Mouse (Mus musculus) right cerebral cortex, postnatal 14 days (tissue): Measurements from ENCODE around the gene Stat6.
A peak's percentile ranks its signal among the peaks of the same experiment; 100 is the strongest.

ENCODE experiments used
- DNase-seq: peaks from one replicate; pipeline ENCODE4 v3.0.0; 2022

Gene Stat6

DNA sequence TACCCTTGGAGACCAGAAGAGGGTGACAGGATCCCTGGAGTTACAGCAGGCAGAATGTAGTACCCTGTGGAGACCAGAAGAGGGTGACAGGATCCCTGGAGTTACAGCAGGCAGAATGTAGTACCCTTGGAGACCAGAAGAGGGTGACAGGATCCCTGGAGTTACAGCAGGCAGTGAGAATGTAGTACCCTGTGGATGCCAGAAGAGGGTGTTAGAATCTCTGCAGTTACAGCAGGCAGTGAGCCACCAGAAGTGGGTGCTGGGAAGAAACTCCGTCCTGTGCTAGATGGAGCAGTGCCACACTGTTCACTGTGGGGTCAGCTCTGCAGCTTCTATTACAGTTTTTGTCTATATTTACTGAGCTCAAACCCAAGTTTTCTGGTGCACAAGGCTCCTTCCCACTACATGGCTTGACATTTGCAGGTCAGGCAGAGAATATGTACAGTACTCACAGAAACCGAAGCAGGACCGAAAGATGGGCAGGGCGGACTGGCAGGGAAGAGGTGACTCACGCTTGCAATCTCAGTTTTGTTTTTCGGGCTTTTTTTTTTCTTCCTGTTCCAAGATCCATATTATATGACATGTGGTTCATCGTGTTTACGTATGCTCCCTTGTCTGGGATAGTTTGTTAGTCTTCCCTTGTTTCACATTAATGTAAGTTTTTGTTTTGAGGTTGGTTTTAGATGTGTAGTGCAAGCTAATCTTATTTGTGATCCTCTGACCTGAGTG lies 32.2 kb downstream of the Stat6 start:
- peak; percentile 88 for DNase-seq

DNA sequence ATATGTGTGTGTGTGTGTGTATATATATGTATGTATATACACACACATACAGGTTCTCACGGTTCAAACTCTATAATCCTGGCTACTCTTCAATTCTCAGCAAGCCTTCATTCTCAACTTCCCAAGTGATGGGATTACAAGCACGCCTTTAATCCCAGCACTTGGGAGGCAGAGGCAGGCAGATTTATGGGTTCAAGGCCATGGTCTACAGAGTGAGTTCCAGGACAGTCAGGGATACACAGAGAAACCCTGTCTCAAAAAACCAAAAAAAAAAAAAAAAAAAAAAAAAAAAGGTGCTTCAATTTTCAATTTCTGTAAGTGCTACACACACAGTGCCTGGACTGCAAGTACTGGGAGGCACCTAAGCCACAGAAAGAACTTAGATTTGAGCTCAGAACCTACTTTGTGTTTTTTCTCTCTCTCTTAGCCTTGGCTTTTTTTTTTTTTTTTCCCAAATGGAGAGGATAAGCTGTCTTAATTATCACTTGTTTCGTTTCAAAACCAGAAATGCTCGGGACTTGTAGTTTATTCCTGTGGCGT lies 33.1 kb downstream of the Stat6 start:
- no peak for DNase-seq

DNA sequence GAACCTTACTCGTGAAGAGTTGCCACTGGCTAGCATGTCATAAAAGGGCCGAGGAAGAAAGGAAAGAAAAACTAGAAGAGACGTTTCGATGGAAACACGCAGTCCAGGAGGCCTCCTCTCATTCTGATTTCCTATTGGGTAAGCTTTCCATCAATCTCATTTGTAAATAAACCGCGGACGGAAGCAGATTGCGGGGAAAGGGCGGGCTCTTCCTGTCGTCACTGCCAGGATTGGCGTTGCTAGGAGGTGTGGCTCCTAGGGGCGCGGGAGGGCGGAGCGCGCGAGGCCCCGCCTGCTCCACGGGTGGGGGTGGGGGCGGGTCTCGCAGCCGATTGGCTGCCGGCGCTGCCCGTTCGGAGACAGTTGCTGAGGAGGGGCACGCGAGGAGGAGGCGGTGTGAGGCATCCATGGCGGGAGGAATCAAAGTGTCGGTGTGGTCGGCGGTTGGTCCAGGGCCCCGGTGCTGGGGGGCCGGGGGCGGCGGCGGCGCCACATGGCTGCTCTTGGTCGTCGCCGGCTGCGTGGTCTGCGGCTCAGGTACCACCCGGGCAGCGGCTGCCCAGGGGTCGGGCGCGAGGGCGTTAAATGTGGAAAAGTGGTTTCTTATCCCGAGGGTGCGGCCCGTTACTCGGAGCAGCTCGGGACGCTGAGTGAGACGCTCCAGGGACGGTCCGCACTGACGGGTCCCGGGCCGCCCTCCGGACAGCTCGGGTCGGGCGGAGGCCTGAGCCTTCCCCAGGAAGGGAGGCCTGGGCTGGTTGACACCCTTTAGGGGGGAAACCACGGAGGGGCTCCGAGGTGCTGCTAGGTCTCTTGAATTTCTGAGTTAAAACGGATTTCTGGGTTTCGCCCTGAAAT lies 34.1 kb downstream of the Stat6 start:
- peak; percentile 92 for DNase-seq

DNA sequence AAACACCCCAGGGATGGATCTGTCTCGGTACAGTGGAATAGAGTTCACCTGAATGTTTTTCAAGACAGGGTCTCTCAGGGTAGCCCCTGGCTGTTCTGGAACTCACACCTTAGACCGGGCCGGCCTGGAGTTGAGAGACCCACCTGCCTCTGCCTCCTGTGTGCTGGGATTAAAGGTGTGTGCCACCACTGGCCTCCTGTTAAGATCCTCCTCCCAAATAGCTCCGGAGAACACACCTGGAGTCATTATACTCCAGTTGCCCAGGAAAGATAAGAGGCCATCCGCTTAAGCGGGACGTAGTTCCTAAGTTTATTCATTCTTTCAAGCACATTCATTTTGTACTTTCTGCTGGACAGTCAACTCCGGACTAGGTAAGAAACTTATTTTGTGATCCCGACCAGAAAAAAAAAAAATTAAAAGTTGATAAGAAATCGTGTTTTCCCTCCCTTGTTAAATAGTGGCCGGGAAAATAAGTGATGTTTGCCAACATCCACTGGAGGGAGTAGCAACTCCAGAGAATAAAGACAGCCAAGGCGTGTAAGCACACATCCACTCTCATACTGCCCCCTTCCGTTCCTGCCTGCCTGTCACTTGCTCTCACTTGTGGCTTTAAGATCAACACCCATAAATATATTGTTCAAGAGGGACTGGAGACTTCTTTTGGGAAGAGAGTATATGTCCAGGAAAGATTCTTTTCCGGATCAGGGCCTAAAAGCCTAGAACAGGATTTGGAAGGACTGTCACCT lies 35.0 kb downstream of the Stat6 start:
- DNase-seq, result peak; percentile 58

DNA sequence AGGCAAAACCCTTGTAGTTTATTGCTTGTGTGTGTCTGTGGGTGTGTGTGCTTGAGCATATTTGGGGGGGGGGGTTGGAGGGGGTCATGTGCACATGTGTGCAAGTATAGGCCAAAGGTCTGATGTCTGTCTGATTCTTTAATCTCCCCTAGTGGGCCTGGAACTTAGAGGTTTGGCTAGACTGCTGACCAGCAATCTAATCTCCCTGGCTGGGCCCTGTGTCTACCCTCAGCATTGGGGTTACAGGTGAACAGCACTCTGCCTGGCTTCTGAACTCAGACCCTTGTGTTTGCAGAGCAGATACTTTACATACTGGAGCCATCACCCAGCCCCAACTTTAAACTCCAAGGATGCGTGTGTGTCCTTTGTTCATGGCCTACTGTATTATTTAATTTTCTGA lies 36.4 kb downstream of the Stat6 start:
- no peak for DNase-seq

DNA sequence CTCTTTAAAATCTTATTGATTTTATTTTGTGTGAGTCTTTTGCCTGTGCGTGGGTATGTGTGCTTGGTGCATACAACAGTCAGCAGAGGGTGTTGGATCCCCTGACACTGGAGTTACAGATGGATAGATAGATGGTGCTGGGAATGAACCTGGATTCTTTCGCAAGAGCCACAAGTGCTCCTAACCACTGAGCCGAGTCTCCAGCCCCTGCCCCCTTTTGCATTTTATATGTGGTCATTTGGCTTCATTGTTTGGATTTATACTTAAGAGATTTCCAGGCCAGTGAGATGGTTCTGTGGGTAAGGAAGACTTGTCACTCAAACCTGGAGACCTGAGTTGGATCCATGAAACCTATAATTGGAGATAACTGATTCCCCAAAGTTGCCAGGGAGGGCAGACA lies 37.1 kb downstream of the Stat6 start:
- no peak for DNase-seq

DNA sequence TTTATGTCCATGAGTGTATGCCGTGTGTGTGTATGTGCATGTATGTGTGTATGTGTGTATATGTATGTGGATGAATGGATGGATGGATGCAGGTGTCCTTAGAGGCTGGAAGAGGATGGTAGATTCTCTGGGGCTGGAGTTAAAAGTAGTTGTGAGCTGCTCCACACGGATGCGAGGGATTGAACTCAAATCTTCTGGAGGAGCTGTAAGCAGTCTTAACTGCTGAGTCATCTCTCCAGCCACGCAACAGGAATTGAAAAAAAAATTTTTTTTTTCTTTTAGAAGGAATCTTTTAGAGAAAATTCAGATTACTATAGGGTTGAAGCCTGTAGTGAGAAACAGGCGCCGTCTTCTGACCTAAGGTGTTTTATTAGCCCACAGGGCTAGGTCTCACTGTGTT lies 40.1 kb downstream of the Stat6 start:
- no peak for DNase-seq

DNA sequence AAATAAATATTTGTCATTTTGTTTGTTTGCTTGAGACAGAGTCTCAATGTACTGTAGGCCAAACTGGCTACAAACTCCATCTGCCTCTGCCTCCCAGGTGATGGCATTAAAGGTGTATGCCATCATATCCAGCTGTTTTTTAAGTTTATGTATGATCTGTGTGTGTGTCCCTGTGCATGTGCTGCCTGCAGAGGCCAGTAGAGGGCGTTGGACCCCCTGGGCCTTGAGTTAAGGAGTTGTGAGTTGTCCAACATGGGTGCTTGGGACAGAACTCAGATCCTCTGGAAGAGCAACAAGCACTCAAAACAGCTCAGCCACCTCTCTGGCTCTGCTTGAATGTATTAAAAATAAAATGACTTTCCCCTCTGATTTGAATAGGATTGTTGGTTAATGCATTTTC lies 48.3 kb downstream of the Stat6 start:
- DNase-seq, result no peak

DNA sequence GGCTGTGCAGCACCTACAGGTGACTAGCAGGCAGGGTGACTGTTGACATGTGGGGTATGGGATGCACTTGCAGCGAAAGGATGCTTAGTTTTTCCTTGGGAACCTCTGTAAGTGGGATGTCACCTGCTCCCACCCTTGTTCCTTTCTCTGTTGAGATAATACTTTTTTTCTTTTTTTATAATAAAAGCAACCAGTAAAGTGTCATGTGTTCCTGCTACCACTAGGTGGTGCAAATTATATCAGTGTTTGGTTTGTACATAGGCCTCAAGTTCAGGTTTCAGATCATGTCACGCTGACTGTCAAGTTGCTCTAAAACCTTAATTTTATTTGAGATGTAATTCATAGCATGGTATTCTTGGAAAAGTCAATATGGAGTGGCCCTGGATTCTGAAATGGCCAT lies 51.9 kb downstream of the Stat6 start:
- DNase-seq, result no peak

DNA sequence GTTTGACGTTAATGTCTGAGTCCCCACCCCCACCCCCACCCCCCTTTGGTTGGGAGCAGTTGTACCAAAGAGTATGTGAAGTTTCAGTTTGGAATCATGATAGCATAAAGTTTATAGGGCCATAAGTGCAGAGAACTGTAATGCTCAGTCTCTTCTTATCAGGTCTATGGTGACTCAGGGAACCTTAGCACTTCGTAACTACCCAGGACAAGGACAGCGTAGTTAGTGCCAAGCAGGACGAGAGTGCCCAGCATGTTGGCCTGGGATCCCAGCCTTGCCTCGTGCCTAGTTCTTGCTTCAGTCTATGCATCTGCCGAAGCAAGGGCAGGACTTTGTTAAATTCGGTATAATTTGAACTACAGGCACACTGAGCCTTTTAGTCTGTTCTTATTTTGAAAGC lies 53.0 kb downstream of the Stat6 start:
- no peak for DNase-seq

DNA sequence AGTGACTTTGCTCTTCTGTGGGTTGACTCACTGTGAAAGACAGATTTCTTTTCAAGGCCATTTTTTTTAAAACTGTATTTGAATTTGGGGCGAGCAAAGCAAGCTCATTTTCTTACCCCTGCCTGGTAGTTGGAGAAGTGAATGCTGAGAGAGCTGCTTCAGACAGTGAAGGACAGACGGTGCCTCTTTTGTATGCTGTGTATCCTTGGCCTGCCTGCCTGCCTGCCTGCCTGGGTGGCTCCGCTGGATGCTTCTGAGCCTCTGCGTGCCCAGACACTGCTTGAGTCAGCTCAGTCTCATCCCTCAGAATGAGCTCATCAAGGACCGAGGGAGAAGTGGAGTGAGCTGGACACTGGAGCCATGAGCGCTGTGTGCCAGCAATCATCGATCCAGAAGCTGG lies 56.2 kb downstream of the Stat6 start:
- no peak for DNase-seq

DNA sequence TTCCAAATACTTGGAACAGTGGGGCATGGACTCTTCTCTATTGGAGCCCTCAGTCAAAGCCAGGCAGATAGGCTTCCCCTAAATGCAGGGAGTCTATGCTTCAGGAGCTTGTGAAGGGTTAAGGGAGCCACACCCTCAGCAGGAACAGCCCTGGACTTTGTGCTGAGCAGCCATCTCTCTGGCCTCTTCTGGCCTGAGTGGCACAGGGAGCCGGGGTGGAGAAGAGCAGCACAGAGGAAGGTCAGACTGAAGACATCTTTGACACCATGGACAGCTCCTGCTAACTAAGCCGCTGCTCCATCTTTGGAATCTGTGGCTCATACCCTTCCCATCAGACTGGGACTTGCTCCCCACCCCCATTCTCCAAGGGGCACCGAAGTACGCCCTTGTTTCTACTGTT lies 60.5 kb downstream of the Stat6 start:
- DNase-seq, result no peak

DNA sequence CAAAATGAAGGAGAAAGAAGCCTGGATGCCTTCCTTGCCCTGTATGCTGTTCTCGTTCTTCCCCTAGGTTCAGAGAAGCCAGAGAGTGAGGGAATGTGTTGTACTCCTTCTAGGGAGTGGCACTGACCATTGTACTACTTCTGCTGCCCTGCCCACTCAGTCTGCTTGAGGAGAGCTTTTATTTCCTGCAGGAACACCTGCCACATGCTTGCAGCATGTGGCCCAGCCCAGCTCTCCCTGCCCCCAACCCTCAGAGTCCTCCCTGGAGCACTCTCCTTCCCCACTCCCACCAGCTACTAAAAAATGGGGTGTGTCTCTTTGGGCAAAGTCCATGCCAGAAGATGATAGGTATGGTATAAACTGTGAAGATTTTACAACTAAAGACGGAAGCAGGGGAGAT lies 61.5 kb downstream of the Stat6 start:
- DNase-seq, result no peak

DNA sequence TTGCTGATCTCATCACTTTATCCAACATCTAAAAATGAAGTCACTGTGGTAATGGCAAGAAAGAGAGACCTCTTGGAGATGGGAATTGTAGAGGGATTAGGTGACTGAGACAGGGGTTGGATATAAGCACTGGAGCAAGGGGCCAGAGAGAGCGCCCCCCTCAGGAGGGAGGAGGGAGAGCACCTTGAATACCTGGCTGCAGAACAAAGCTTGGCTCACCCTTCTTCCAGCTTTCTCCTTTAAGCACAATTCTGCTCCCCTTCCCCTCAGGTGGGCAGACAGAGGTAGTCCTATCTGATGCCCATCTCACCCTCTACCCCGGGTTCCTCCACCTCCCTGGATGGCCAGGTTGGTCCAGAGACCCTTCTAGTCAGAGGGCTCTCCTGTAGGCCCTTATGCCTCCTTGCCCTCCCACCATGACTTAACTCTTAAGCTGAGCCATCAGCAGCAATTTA lies 62.0 kb downstream of the Stat6 start, which contains the start of gene Myo1a:
TSS of gene Myo1a (plus strand) at position 405 of the 455 bp plus-strand sequence.
- DNase-seq, result no peak

DNA sequence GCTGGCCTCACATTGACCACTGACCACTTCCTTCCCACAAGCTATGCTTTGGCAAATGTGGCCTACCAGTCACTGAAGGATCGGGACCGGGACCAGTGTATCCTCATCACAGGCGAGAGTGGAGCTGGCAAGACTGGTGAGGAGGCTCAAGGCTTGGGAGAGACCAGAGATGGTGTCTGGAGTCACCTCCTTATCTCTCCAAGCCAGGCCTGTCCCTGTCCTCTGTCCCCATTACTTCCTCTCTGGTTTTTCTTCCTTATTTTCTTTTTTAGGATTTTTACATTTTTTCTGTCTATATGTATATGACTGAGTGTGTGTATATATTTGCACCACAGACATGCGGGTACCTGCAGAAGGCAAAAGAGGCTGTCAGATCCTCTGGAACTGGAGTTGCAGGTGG lies 63.0 kb downstream of the Stat6 start:
- no peak for DNase-seq

DNA sequence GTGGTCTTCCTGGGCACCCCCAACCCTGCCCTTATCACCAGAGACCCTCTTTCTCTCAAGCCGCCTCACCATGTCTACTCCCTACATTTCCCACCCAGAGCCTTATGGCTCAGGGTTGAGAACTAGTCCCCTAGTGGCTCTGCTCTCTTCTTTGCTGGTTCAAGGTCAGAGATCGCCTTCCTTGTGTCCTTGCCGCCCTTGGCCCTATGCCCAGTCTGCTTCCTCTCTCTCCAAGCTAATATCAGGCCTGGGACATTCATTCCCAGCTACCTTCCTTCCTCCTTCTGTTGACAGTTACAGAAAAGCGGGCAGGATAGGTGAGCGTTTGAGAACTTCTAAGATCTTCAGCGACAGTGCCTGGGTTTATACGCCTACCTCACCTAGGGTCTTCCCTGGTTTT lies 64.9 kb downstream of the Stat6 start:
- no peak for DNase-seq

DNA sequence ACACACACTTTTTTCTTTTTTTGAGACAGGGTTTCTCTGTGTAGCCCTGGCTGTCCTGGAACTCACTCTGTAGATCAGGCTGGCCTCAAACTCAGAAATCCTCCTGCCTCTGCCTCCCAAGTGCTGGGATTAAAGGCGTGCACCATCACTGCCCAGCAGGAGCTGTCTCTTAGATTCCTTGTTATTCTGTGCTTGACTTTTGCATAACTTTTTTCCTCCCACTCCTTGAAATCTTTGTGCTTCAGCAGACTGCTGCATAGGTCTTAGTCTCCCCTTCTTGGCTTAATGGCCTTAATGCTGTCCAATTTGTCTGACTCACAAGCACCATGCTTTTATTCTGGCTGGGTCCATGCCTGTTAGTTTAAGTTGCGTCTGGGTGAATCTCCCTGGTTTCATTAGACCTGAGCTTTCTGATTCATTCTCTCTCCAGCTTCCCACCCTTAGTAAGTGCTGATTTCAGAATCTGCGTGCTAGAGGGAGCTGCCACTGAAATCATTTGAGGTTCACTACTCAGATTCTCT lies 66.1 kb downstream of the Stat6 start:
- DNase-seq, result no peak

DNA sequence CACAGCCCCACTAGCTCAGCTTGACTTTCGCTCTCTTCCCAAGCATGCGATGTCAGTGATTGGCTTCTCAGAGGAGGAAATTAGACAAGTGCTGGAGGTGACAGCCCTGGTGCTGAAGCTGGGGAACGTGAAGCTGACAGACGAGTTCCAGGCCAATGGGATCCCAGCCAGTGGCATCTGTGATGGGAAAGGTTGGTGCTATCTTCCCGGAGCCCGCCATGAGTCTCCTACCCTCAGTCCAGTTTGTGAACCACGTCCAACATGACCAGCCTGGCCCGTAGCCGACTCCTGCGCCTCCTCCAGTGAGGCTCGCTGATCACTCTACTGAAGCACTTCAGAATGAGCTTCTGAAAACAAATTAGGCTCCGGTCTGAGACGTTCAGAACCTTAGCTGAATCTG lies 67.5 kb downstream of the Stat6 start:
- DNase-seq, result no peak
